Mouse (Mus musculus) embryo, embryonic 9.5 days (tissue): ENCODE measurements at regions not wholly inside any gene's neighbourhood (a gene's known extent, or its start where the extent isn't known, plus 50 kb on each side); places are given as distances from the start of the nearest gene placed in this dataset.

Source experiments
- DNase-seq: peaks from one replicate; pipeline ENCODE4 v3.0.0-alpha.2; 2017; ENCODE audit errors: extremely low spot score

- DNase-seq: no peak
Observed at GRCm38 (mm10) chr8:43956500-43956899, 246.7 kb upstream of the Adam34 start.

- DNase-seq: peak; percentile 2
Observed at GRCm38 (mm10) chr8:43949224-43950021, 239.6 kb upstream of the Adam34 start.

- no peak for DNase-seq
Observed at GRCm38 (mm10) chr8:43948807-43949206, 239.0 kb upstream of the Adam34 start.

GRCm38 (mm10) chr8:43931727-43932126 lies 221.9 kb upstream of the Adam34 start:
- DNase-seq: no peak

- DNase-seq: no peak
Observed at GRCm38 (mm10) chr8:43922982-43923381, 213.1 kb upstream of the Adam34 start.

- DNase-seq: no peak
Observed at GRCm38 (mm10) chr8:43921263-43921662, 211.4 kb upstream of the Adam34 start.

- no peak for DNase-seq
Observed at GRCm38 (mm10) chr8:43906119-43906518, 196.3 kb upstream of the Adam34 start.

- DNase-seq: no peak
Observed at GRCm38 (mm10) chr8:43895171-43895570, 185.3 kb upstream of the Adam34 start.

- DNase-seq: no peak
Observed at GRCm38 (mm10) chr8:43853820-43854590, 144.2 kb upstream of the Adam34 start.
